Mouse (Mus musculus) limb, embryonic 13.5 days (tissue): ENCODE results near the gene Plxna1. TPM values are rescaled to one million over a fixed set of nuclear protein-coding genes. Genes with fewer than 3 reads are reported as not detected.
A peak's percentile ranks its signal among the peaks of the same experiment; 100 is the strongest.

ENCODE experiments used
- ATAC-seq: fragments of 200-750 bp; cut with Nextera tagmentation; 2 replicates; pipeline ENCODE4 v1.8.0; 2017; ENCODE audit warnings: low read depth, moderate number of reproducible peaks, moderate TSS enrichment; ENCODE audit not compliant: low FRiP score
- H3K27ac ChIP-seq: fragments of 300-500 bp; sonication (generic); 2 replicates; pipeline ENCODE4 v1.5.1; 2015; ENCODE audit warnings: inconsistent platforms, mild to moderate bottlenecking, moderate library complexity
- H3K27me3 ChIP-seq: fragments of 300-500 bp; sonication (generic); 2 replicates; pipeline ENCODE4 v1.6.1; 2015; ENCODE audit warnings: mild to moderate bottlenecking, inconsistent platforms
- H3K36me3 ChIP-seq: fragments of 300-500 bp; sonication (generic); 2 replicates; pipeline ENCODE4 v1.6.1; 2015; ENCODE audit warnings: inconsistent platforms, mild to moderate bottlenecking, moderate library complexity
- H3K4me1 ChIP-seq: fragments of 300-500 bp; sonication (generic); 2 replicates; pipeline ENCODE4 v1.6.1; 2015; ENCODE audit warnings: inconsistent platforms
- H3K4me2 ChIP-seq: fragments of 300-500 bp; sonication (generic); replicated peaks from 2 replicates; pipeline ENCODE4 v1.6.1; 2015; ENCODE audit warnings: inconsistent platforms, mild to moderate bottlenecking, moderate library complexity
- H3K4me3 ChIP-seq: fragments of 300-500 bp; sonication (generic); 2 replicates; pipeline ENCODE4 v1.5.1; 2015; ENCODE audit warnings: moderate library complexity, mild to moderate bottlenecking, inconsistent platforms
- H3K9ac ChIP-seq: fragments of 300-500 bp; sonication (generic); 2 replicates; pipeline ENCODE4 v1.6.1; 2015; ENCODE audit warnings: mild to moderate bottlenecking, inconsistent platforms
- H3K9me3 ChIP-seq: fragments of 300-500 bp; sonication (generic); 2 replicates; pipeline ENCODE4 v1.6.1; 2016; ENCODE audit warnings: inconsistent platforms
- WGBS: fragments of 180-500 bp; shearing (Covaris S2); methylation state at CpG from one replicate; pipeline ENCODE4 v1.1.7; 2015; 5-methylcytosine and 5-hydroxymethylcytosine counted together
- polyA plus RNA-seq: library from polyadenylated mRNA; unstranded; fragments of >200 nt; fragmentation: Nextera tagmentation; extraction: Ambion mirVana; gene quantifications from 2 replicates; pipeline ENCODE4 v1.2.1, GENCODE M21; 2015

Plxna1 gene
- polyA plus RNA-seq, 1 experiment from 2014 or later, result 29.6 TPM

- Histone ChIP-seq H3K36me3 (peaks cover 22% of the 10 kb centered on the region), H3K4me2 (peak overlapping the region; percentile 95), H3K27me3 (peaks cover 9% of the 10 kb centered on the region; the same call in 1 of the 2 replicates), H3K9ac (peak overlapping the region; percentile 99), H3K27ac (peak overlapping the region; percentile 29; the same call in 1 of the 2 replicates), H3K4me3 (peak overlapping the region; percentile 98), H3K9me3 (no peaks in the 10 kb centered on the region), H3K4me1 (peaks cover 42% of the 10 kb centered on the region)
- WGBS, result 49% methylated on average over 20 of the region's 20 CpGs
- no peak for ATAC-seq
Measured at GRCm38 (mm10) chr6:89359771-89360708, 2.4 kb downstream of the Plxna1 start.

- Histone ChIP-seq H3K36me3 (peaks cover 30% of the 10 kb centered on the region), H3K4me2 (peak overlapping the region; percentile 95; the same call in 1 of the 2 replicates), H3K9me3 (no peaks in the 10 kb centered on the region), H3K27ac (no peak overlapping the region), H3K27me3 (peaks cover 9% of the 10 kb centered on the region; the same call in 1 of the 2 replicates), H3K9ac (no peak overlapping the region), H3K4me1 (peaks cover 49% of the 10 kb centered on the region), H3K4me3 (no peak overlapping the region)
- no peak for ATAC-seq
- WGBS, result 85% methylated on average over 3 of the region's 3 CpGs
Measured at GRCm38 (mm10) chr6:89359192-89359591, 3.2 kb downstream of the Plxna1 start.

GRCm38 (mm10) chr6:89355661-89356060 is 6.8 kb downstream of the Plxna1 start:
- Histone ChIP-seq H3K4me3 (no peak overlapping the region), H3K9me3 (no peaks in the 10 kb centered on the region), H3K36me3 (peaks cover 62% of the 10 kb centered on the region), H3K27ac (no peak overlapping the region), H3K27me3 (no peaks in the 10 kb centered on the region), H3K9ac (no peak overlapping the region), H3K4me1 (peaks cover 73% of the 10 kb centered on the region), H3K4me2 (no peak overlapping the region)
- no peak for ATAC-seq
- 50% methylated on average over 7 of the region's 7 CpGs for WGBS

- Histone ChIP-seq H3K4me1 (peaks cover 73% of the 10 kb centered on the region), H3K4me3 (no peak overlapping the region), H3K4me2 (no peak overlapping the region), H3K9me3 (no peaks in the 10 kb centered on the region), H3K27me3 (no peaks in the 10 kb centered on the region), H3K27ac (no peak overlapping the region), H3K9ac (no peak overlapping the region), H3K36me3 (peaks cover 70% of the 10 kb centered on the region)
- no peak for ATAC-seq
- WGBS, result 88% methylated on average over 12 of the region's 12 CpGs
Measured at GRCm38 (mm10) chr6:89354726-89355125, 7.7 kb downstream of the Plxna1 start.

- Histone ChIP-seq H3K36me3 (peaks cover 77% of the 10 kb centered on the region), H3K4me2 (no peak overlapping the region), H3K9me3 (no peaks in the 10 kb centered on the region), H3K9ac (0 out of 2 replicates have a peak overlapping the region, but pooled peaks have one; percentile 13), H3K4me3 (no peak overlapping the region), H3K4me1 (peaks cover 66% of the 10 kb centered on the region), H3K27me3 (no peaks in the 10 kb centered on the region), H3K27ac (no peak overlapping the region; the same call in 1 of the 2 replicates)
- 82% methylated on average over 5 of the region's 5 CpGs for WGBS
- no peak for ATAC-seq
Measured at GRCm38 (mm10) chr6:89354076-89354475, 8.3 kb downstream of the Plxna1 start.

GRCm38 (mm10) chr6:89353101-89353500 is 9.3 kb downstream of the Plxna1 start:
- WGBS, result 71% methylated on average over 8 of the region's 8 CpGs
- Histone ChIP-seq H3K9ac (0 out of 2 replicates have a peak overlapping the region, but pooled peaks have one; percentile 6), H3K27me3 (no peaks in the 10 kb centered on the region), H3K9me3 (no peaks in the 10 kb centered on the region), H3K27ac (peak overlapping the region; percentile 91; the same call in 1 of the 2 replicates), H3K4me3 (no peak overlapping the region), H3K4me2 (no peak overlapping the region), H3K4me1 (peaks cover 59% of the 10 kb centered on the region), H3K36me3 (peaks cover 86% of the 10 kb centered on the region)
- no peak for ATAC-seq

GRCm38 (mm10) chr6:89351441-89352137 is 10.8 kb downstream of the Plxna1 start:
- Histone ChIP-seq H3K27ac (peak overlapping the region; percentile 91), H3K4me1 (peaks cover 59% of the 10 kb centered on the region), H3K4me2 (peak overlapping the region; percentile 27), H3K36me3 (peaks cover 93% of the 10 kb centered on the region), H3K9me3 (no peaks in the 10 kb centered on the region), H3K9ac (peak overlapping the region; percentile 14; the same call in 1 of the 2 replicates), H3K4me3 (no peak overlapping the region), H3K27me3 (no peaks in the 10 kb centered on the region)
- 8% methylated on average over 5 of the region's 5 CpGs for WGBS
- peak; percentile 80 for ATAC-seq

- H3K36me3 ChIP-seq, result peaks cover 86% of the 10 kb centered on the region
- H3K9ac ChIP-seq, result 0 out of 2 replicates have a peak overlapping the region, but pooled peaks have one; percentile 4
- H3K27me3 ChIP-seq, result no peaks in the 10 kb centered on the region
- no peak for ATAC-seq
- no peak overlapping the region for H3K4me2 ChIP-seq
- H3K4me3 ChIP-seq, result no peak overlapping the region
- H3K4me1 ChIP-seq, result peaks cover 65% of the 10 kb centered on the region
- no peaks in the 10 kb centered on the region for H3K9me3 ChIP-seq
- H3K27ac ChIP-seq, result peak overlapping the region; percentile 91; the same call in 1 of the 2 replicates
- 92% methylated on average over 2 of the region's 2 CpGs for WGBS
Measured at GRCm38 (mm10) chr6:89350520-89350919, 11.9 kb downstream of the Plxna1 start.

GRCm38 (mm10) chr6:89350037-89350515 is 12.3 kb downstream of the Plxna1 start:
- Histone ChIP-seq H3K4me1 (peaks cover 67% of the 10 kb centered on the region), H3K27ac (no peak overlapping the region; the same call in 1 of the 2 replicates), H3K27me3 (no peaks in the 10 kb centered on the region), H3K36me3 (peaks cover 84% of the 10 kb centered on the region), H3K9ac (no peak overlapping the region), H3K4me3 (no peak overlapping the region), H3K4me2 (no peak overlapping the region), H3K9me3 (no peaks in the 10 kb centered on the region)
- WGBS, result 76% methylated on average over 1 of the region's 1 CpGs
- no peak for ATAC-seq

- no peaks in the 10 kb centered on the region for H3K9me3 ChIP-seq
Measured at GRCm38 (mm10) chr6:89348363-89348762, 14.1 kb downstream of the Plxna1 start.

GRCm38 (mm10) chr6:89347792-89348191 is 14.6 kb downstream of the Plxna1 start:
- Histone ChIP-seq H3K9ac (no peak overlapping the region), H3K27ac (no peak overlapping the region), H3K27me3 (no peaks in the 10 kb centered on the region), H3K36me3 (peaks cover 75% of the 10 kb centered on the region), H3K4me1 (peaks cover 60% of the 10 kb centered on the region), H3K4me2 (no peak overlapping the region), H3K9me3 (no peaks in the 10 kb centered on the region), H3K4me3 (no peak overlapping the region)
- WGBS, result 50% methylated on average over 1 of the region's 1 CpGs
- ATAC-seq, result no peak

More at GRCm38 (mm10) chr6:89348363-89348762, 14.1 kb downstream of the Plxna1 start:
- no peak overlapping the region for H3K4me2 ChIP-seq
- 89% methylated on average over 9 of the region's 9 CpGs for WGBS
- H3K9ac ChIP-seq, result no peak overlapping the region
- H3K36me3 ChIP-seq, result peaks cover 75% of the 10 kb centered on the region
- peaks cover 66% of the 10 kb centered on the region for H3K4me1 ChIP-seq
- 0 out of 2 replicates have a peak overlapping the region, but pooled peaks have one; percentile 22 for H3K27ac ChIP-seq
- ATAC-seq, result no peak
- H3K4me3 ChIP-seq, result no peak overlapping the region
- no peaks in the 10 kb centered on the region for H3K27me3 ChIP-seq
